Mouse (Mus musculus) MEL (cell line): ENCODE measurements at regions not wholly inside any gene's neighbourhood (a gene's known extent, or its start where the extent isn't known, plus 50 kb on each side); places are given as distances from the start of the nearest gene placed in this dataset.

ENCODE experiments used
- CTCF ChIP-seq, 3 experiments: IDR thresholded peaks in 2 of 3; conservative IDR thresholded peaks in 1 of 3; 2 replicates each; pipeline ENCODE4 v1.5.1; 2011 to 2012; ENCODE audit warnings: low read length in 3 of 3, low read depth in 2 of 3, mild to moderate bottlenecking in 2 of 3, improper control_type of control experiment in 1 of 3, inconsistent platforms in 1 of 3, mixed read lengths in 1 of 3, moderate library complexity in 1 of 3; ENCODE audit not compliant: control insufficient read depth in 1 of 3, insufficient read depth in 1 of 3, poor library complexity in 1 of 3, severe bottlenecking in 1 of 3
- E2F4 ChIP-seq: IDR thresholded peaks from 2 replicates; pipeline ENCODE4 v1.6.1; 2011; ENCODE audit warnings: low read depth, low read length, improper control_type of control experiment, borderline replicate concordance
- ELF1 ChIP-seq: IDR thresholded peaks from 2 replicates; pipeline ENCODE4 v1.6.1; 2014; ENCODE audit warnings: low read depth, mild to moderate bottlenecking, inconsistent platforms, low read length, improper control_type of control experiment, moderate library complexity
- GATA1 ChIP-seq: IDR thresholded peaks from 2 replicates; pipeline ENCODE4 v1.6.1; 2011; ENCODE audit warnings: low read depth, low read length, improper control_type of control experiment
- MAZ ChIP-seq: IDR thresholded peaks from 2 replicates; pipeline ENCODE4 v1.6.1; 2012; ENCODE audit warnings: low read depth, mild to moderate bottlenecking, inconsistent platforms, low read length, improper control_type of control experiment
- MEF2A ChIP-seq: IDR thresholded peaks from 2 replicates; pipeline ENCODE4 v1.6.1; 2014; ENCODE audit warnings: low read depth, mild to moderate bottlenecking, inconsistent platforms, low read length, improper control_type of control experiment; ENCODE audit not compliant: poor library complexity, insufficient replicate concordance, severe bottlenecking; ENCODE audit errors: extremely low read depth
- MYC ChIP-seq: IDR thresholded peaks from 2 replicates; pipeline ENCODE4 v1.6.1; 2011; ENCODE audit warnings: low read depth, mild to moderate bottlenecking, low read length, improper control_type of control experiment, moderate library complexity
- POLR2A ChIP-seq, 2 experiments: IDR thresholded peaks; 2 replicates each; pipeline ENCODE4 v1.6.1; 2011 to 2012; ENCODE audit warnings: low read length in 2 of 2, mild to moderate bottlenecking in 2 of 2, control low read depth in 1 of 2, improper control_type of control experiment in 1 of 2, low read depth in 1 of 2, moderate library complexity in 1 of 2; ENCODE audit not compliant: control insufficient read depth in 1 of 2, insufficient read depth in 1 of 2, poor library complexity in 1 of 2
- POLR2AphosphoS2 ChIP-seq: IDR thresholded peaks from 2 replicates; pipeline ENCODE4 v1.6.1; 2011; ENCODE audit warnings: low read length, improper control_type of control experiment
- USF2 ChIP-seq, 2 experiments: IDR thresholded peaks; 2 replicates each; pipeline ENCODE4 v1.6.1; 2011 to 2012; ENCODE audit warnings: improper control_type of control experiment in 2 of 2, low read length in 2 of 2, borderline replicate concordance in 1 of 2, inconsistent platforms in 1 of 2, low read depth in 1 of 2, mild to moderate bottlenecking in 1 of 2; ENCODE audit not compliant: insufficient read depth in 1 of 2

DNA sequence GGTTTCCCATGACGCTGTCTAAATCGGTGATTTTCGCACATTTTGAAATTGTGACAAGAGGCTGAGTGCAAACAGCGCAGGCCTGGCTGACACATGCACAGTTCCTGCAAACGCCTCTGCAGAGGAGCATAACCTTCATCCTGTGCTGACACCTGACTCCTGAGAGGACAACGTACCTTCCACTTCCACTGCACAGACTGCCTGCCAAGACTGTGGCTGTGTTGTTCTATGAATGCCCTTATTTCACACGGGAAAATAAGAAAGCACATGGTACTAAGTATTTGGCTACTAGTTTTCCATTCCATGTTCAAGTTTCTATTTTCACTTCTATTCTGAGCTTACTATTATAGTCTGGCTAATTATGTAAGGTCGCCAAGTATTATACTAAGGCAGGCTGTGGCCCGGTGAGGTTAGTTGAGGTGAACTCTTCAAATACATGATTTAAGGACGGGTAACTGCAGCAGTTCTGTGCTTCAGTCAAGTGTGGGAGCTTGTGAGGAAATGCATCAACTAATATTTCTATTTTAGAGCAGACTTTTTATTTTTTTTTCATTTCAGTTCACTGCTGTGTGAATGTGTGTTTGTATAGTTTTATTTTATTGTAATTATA, 642.0 kb downstream of the Cetn3 start:
- no peak for TF ChIP-seq POLR2A (IDR thresholded peaks at IDR 0.05; ENCODE audit: control insufficient read depth in 1 of 2, insufficient read depth in 1 of 2, low read depth in 1 of 2, low read length in 2 of 2, poor library complexity in 1 of 2)
- TF ChIP-seq MEF2A, result no peak
- no peak for TF ChIP-seq MAZ
- no peak for TF ChIP-seq POLR2AphosphoS2
- TF ChIP-seq CTCF (IDR thresholded peaks at IDR 0.05 in 2 of 3, conservative IDR thresholded peaks at IDR 0.05 in 1 of 3; ENCODE audit: control insufficient read depth in 1 of 3, insufficient read depth in 1 of 3, low read depth in 2 of 3, low read length in 3 of 3, poor library complexity in 1 of 3, severe bottlenecking in 1 of 3), result no peak
- no peak for TF ChIP-seq USF2 (IDR thresholded peaks at IDR 0.05; ENCODE audit: borderline replicate concordance in 1 of 2, insufficient read depth in 1 of 2, low read depth in 1 of 2, low read length in 2 of 2)
- TF ChIP-seq GATA1, result no peak
- TF ChIP-seq MYC, result no peak
- TF ChIP-seq E2F4, result no peak
- no peak for TF ChIP-seq ELF1
